Mouse (Mus musculus): Measurements from ENCODE around the gene Agbl4.

Agbl4 gene

GRCm38 (mm10) chr4:111671440-111671839 is 1274.0 kb downstream of the Agbl4 start:
- no peak for DNase-seq

- peak in 1 of 2 experiments; percentile 40 for DNase-seq
These were observed 1276.4 kb downstream of the Agbl4 start for GRCm38 (mm10) chr4:111673904-111674303.

DNA sequence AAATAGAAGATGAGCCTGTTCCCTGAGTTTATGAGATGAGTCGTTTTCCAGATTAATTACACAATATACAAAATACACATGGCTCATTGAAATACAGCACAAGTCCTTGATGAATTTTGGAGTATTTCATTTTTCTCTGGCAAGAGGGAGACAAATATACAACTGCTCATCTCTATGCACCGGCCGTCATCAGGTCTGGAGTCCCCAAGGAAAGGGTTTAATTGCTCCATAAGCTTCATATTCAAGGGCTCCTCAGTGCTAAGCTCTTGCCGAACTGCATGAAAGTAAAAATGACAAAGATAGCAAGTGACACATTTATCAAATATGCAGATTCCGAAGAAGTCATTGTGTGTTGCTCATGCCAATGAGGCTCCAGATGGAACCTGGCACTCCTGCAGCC is 1284.5 kb downstream of the Agbl4 start:
- no peak for DNase-seq

DNA sequence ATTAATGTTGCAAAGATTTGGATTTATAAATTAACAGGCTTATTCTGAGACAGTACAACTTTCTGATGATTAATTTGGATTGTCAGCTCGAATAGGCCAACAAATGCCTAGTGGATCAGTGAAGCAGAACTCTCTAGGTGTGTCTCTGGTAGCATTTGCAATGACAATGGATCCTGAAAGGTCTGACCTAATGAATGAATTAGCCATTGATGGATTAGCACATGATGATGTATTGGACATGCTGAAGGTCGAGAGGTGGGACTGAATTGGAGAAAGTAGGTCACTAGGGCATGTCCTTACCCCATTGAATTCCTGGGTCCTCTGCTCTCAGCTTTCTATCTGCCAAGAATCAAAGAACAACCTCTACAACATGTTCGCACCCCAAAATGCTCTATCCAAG is 1285.3 kb downstream of the Agbl4 start:
- DNase-seq = no peak

- DNase-seq = no peak
These were observed 1286.4 kb downstream of the Agbl4 start for GRCm38 (mm10) chr4:111683843-111684242.

- DNase-seq = no peak
These were observed 1288.5 kb downstream of the Agbl4 start for GRCm38 (mm10) chr4:111685951-111686350.

DNA sequence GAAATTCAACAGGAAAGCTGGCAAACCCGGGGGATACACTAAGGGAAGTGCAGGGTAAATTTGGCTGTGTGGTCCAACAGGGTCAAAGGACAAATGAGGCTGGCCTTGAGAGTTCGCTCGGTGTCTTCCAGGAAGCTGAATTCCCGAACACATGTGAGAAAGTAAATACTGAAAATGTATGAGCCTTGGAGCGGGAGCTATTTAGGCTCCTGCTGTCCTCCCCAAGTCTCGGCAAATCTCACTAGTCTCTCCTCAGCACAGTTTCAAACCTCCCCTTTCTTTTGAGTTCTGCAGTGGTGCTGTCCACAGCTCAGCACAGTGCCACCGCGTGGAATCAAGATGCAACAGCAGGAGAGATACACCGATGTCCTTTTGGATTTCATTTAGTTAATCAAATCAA is 1289.5 kb downstream of the Agbl4 start:
- DNase-seq = peak; percentile 52 to 54

GRCm38 (mm10) chr4:111687613-111688012 is 1290.2 kb downstream of the Agbl4 start:
- DNase-seq = peak; percentile 84 to 94

DNA sequence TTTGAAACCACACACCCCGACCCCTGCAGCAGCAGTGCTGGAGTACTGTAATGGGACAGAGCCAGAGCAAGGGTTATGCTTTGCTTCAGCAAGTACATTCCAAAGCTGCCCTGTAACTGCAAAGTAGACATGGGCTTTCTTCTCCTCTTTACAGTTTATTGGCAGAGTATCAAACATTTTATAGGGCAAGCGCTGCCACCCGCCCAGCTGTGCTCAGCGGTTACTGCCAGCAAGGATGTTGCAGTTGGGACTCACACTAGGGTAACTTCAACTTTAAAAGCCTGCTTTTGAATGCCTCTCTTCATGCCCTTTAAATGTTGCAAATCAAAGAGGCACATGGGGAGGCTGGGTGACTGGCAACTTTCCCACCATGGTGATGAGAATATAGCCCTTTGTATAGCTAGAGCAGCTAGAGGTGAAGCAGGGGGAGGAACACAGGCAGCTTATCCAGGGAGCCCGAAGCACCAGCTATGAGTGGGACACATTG is 1293.6 kb downstream of the Agbl4 start:
- DNase-seq = no peak

- no peak for DNase-seq
These were observed 1303.9 kb downstream of the Agbl4 start for GRCm38 (mm10) chr4:111701381-111701780.

DNA sequence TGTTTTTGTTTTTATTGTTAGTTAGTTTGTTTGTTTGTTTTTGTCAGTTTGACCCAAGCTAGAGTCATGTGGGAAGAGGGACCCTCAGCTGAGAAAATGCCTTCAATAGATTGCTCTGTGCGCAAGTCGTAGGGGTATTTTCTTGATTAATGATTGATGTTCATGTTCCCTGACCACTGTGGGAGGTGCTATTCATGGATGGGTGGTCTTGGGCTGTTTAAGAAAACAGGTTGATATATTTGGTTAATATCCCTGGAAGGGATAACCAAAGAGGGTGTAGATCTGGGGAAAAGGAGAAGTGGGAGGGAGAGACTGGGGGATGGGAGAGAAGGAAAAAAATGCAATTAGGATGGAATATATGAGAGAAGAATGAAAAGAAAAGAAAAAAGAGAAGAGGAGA is 1306.7 kb downstream of the Agbl4 start:
- DNase-seq = no peak

- DNase-seq = no peak
These were observed 1307.5 kb downstream of the Agbl4 start for GRCm38 (mm10) chr4:111704975-111705374.
